Mouse (Mus musculus): ENCODE data around the gene Trmt2b. TPM values are rescaled to one million over a fixed set of nuclear protein-coding genes. Genes with fewer than 3 reads are reported as not detected.

Gene Trmt2b
- polyA plus RNA-seq, 1 experiment = 8.0 TPM

GRCm38 (mm10) chrX:134233048-134233447 is 43.7 kb downstream of the Trmt2b start:
- H3K36me3 ChIP-seq (ENCODE audit: control insufficient read depth, insufficient read depth) = no peaks in the 10 kb centered on the region
- no peaks in the 10 kb centered on the region for H3K79me2 ChIP-seq (ENCODE audit: control insufficient read depth, insufficient read depth)
- TF ChIP-seq E2F4 (IDR thresholded peaks at IDR 0.05; ENCODE audit: insufficient read depth) (no peak), MYOD1 (IDR thresholded peaks at IDR 0.05; ENCODE audit: control insufficient read depth in 1 of 3, insufficient read length in 2 of 3, low read depth in 2 of 3) (no peak), TCF12 (IDR thresholded peaks at IDR 0.05; ENCODE audit: insufficient read depth, poor library complexity, severe bottlenecking) (no peak), TCF3 (IDR thresholded peaks at IDR 0.05; ENCODE audit: insufficient read length, low read depth) (no peak), CEBPB (IDR thresholded peaks at IDR 0.05; ENCODE audit: insufficient read depth, poor library complexity, severe bottlenecking) (no peak), MYOG (IDR thresholded peaks at IDR 0.05; ENCODE audit: control insufficient read depth in 1 of 3, insufficient read depth in 1 of 3, insufficient read length in 2 of 3, low read depth in 2 of 3) (no peak), POLR2AphosphoS2 (IDR thresholded peaks at IDR 0.05; ENCODE audit: insufficient read length, low read depth) (no peak), REST (IDR thresholded peaks at IDR 0.05; ENCODE audit: insufficient read depth, insufficient read length) (no peak), USF1 (IDR thresholded peaks at IDR 0.05; ENCODE audit: low read depth) (no peak)
- H3K4me3 ChIP-seq = no peak overlapping the region
- H3K4me2 ChIP-seq (ENCODE audit: low read depth) = no peak overlapping the region
- no peaks in the 10 kb centered on the region for H3K27me3 ChIP-seq (ENCODE audit: control insufficient read depth, insufficient read depth, insufficient read length)
- H3ac ChIP-seq (ENCODE audit: control insufficient read depth, insufficient read length) = no peak overlapping the region

- Histone ChIP-seq H3K27me3 (ENCODE audit: control insufficient read depth, insufficient read depth, insufficient read length) (no peaks in the 10 kb centered on the region), H3K36me3 (ENCODE audit: control insufficient read depth, insufficient read depth) (no peaks in the 10 kb centered on the region), H3K79me2 (ENCODE audit: control insufficient read depth, insufficient read depth) (no peaks in the 10 kb centered on the region), H3K4me3 (no peak within 1 kb of the TSS), H3K4me2 (ENCODE audit: low read depth) (no peak within 1 kb of the TSS), H3ac (ENCODE audit: control insufficient read depth, insufficient read length) (no peak within 1 kb of the TSS)
- TF ChIP-seq TCF3 (IDR thresholded peaks at IDR 0.05; ENCODE audit: insufficient read length, low read depth) (no peak), MYOG (IDR thresholded peaks at IDR 0.05; ENCODE audit: control insufficient read depth in 1 of 3, insufficient read depth in 1 of 3, insufficient read length in 2 of 3, low read depth in 2 of 3) (no peak), E2F4 (IDR thresholded peaks at IDR 0.05; ENCODE audit: insufficient read depth) (no peak), POLR2A (IDR thresholded peaks at IDR 0.05; ENCODE audit: insufficient read length, low read depth) (no peak), POLR2AphosphoS2 (IDR thresholded peaks at IDR 0.05; ENCODE audit: insufficient read length, low read depth) (no peak), MAX (IDR thresholded peaks at IDR 0.05; ENCODE audit: low read depth) (no peak), MYOD1 (IDR thresholded peaks at IDR 0.05; ENCODE audit: control insufficient read depth in 1 of 3, insufficient read length in 2 of 3, low read depth in 2 of 3) (no peak), SRF (IDR thresholded peaks at IDR 0.05; ENCODE audit: control insufficient read depth, insufficient read length, low read depth) (no peak), CEBPB (IDR thresholded peaks at IDR 0.05; ENCODE audit: insufficient read depth, poor library complexity, severe bottlenecking) (no peak), USF1 (IDR thresholded peaks at IDR 0.05; ENCODE audit: low read depth) (no peak), REST (IDR thresholded peaks at IDR 0.05; ENCODE audit: insufficient read depth, insufficient read length) (no peak), TCF12 (IDR thresholded peaks at IDR 0.05; ENCODE audit: insufficient read depth, poor library complexity, severe bottlenecking) (no peak)
These were observed 54.9 kb downstream of the Trmt2b start, which contains the start of gene Nox1 for GRCm38 (mm10) chrX:134221856-134222255. TSS of gene Nox1 (minus strand) at chrX:134221956.

GRCm38 (mm10) chrX:134220618-134221017 is 56.2 kb downstream of the Trmt2b start:
- H3ac ChIP-seq (ENCODE audit: control insufficient read depth, insufficient read length) = no peak overlapping the region
- H3K4me3 ChIP-seq = no peak overlapping the region
- H3K4me2 ChIP-seq (ENCODE audit: low read depth) = no peak overlapping the region
- TF ChIP-seq USF1 (IDR thresholded peaks at IDR 0.05; ENCODE audit: low read depth) = no peak
- no peak for TF ChIP-seq POLR2A (IDR thresholded peaks at IDR 0.05; ENCODE audit: insufficient read length, low read depth)
- TF ChIP-seq REST (IDR thresholded peaks at IDR 0.05; ENCODE audit: insufficient read depth, insufficient read length) = no peak
- TF ChIP-seq TCF3 (IDR thresholded peaks at IDR 0.05; ENCODE audit: insufficient read length, low read depth) = no peak
- no peak for TF ChIP-seq E2F4 (IDR thresholded peaks at IDR 0.05; ENCODE audit: insufficient read depth)
- no peak for TF ChIP-seq MYOG (IDR thresholded peaks at IDR 0.05; ENCODE audit: control insufficient read depth in 1 of 3, insufficient read depth in 1 of 3, insufficient read length in 2 of 3, low read depth in 2 of 3)
- TF ChIP-seq SRF (IDR thresholded peaks at IDR 0.05; ENCODE audit: control insufficient read depth, insufficient read length, low read depth) = no peak
- no peak for TF ChIP-seq TCF12 (IDR thresholded peaks at IDR 0.05; ENCODE audit: insufficient read depth, poor library complexity, severe bottlenecking)
- no peak for TF ChIP-seq POLR2AphosphoS2 (IDR thresholded peaks at IDR 0.05; ENCODE audit: insufficient read length, low read depth)
- no peaks in the 10 kb centered on the region for H3K36me3 ChIP-seq (ENCODE audit: control insufficient read depth, insufficient read depth)
- no peaks in the 10 kb centered on the region for H3K79me2 ChIP-seq (ENCODE audit: control insufficient read depth, insufficient read depth)
- H3K27me3 ChIP-seq (ENCODE audit: control insufficient read depth, insufficient read depth, insufficient read length) = no peaks in the 10 kb centered on the region

- Histone ChIP-seq H3K36me3 (ENCODE audit: control insufficient read depth, insufficient read depth) (no peaks in the 10 kb centered on the region), H3K27me3 (ENCODE audit: control insufficient read depth, insufficient read depth, insufficient read length) (no peaks in the 10 kb centered on the region), H3K4me2 (ENCODE audit: low read depth) (no peak overlapping the region), H3K4me3 (no peak overlapping the region), H3K79me2 (ENCODE audit: control insufficient read depth, insufficient read depth) (no peaks in the 10 kb centered on the region), H3ac (ENCODE audit: control insufficient read depth, insufficient read length) (no peak overlapping the region)
- TF ChIP-seq TCF12 (IDR thresholded peaks at IDR 0.05; ENCODE audit: insufficient read depth, poor library complexity, severe bottlenecking) (no peak), POLR2A (IDR thresholded peaks at IDR 0.05; ENCODE audit: insufficient read length, low read depth) (no peak), SRF (IDR thresholded peaks at IDR 0.05; ENCODE audit: control insufficient read depth, insufficient read length, low read depth) (no peak), POLR2AphosphoS2 (IDR thresholded peaks at IDR 0.05; ENCODE audit: insufficient read length, low read depth) (no peak), E2F4 (IDR thresholded peaks at IDR 0.05; ENCODE audit: insufficient read depth) (no peak)
These were observed 58.6 kb downstream of the Trmt2b start for GRCm38 (mm10) chrX:134218161-134218560.

GRCm38 (mm10) chrX:134211151-134211642 is 65.6 kb downstream of the Trmt2b start:
- Histone ChIP-seq H3ac (ENCODE audit: control insufficient read depth, insufficient read length) (no peak overlapping the region), H3K79me2 (ENCODE audit: control insufficient read depth, insufficient read depth) (no peaks in the 10 kb centered on the region), H3K4me2 (ENCODE audit: low read depth) (no peak overlapping the region), H3K4me3 (no peak overlapping the region), H3K36me3 (ENCODE audit: control insufficient read depth, insufficient read depth) (no peaks in the 10 kb centered on the region), H3K27me3 (ENCODE audit: control insufficient read depth, insufficient read depth, insufficient read length) (no peaks in the 10 kb centered on the region)
- TF ChIP-seq USF1 (IDR thresholded peaks at IDR 0.05; ENCODE audit: low read depth) (no peak), REST (IDR thresholded peaks at IDR 0.05; ENCODE audit: insufficient read depth, insufficient read length) (no peak), E2F4 (IDR thresholded peaks at IDR 0.05; ENCODE audit: insufficient read depth) (no peak), SRF (IDR thresholded peaks at IDR 0.05; ENCODE audit: control insufficient read depth, insufficient read length, low read depth) (no peak), POLR2AphosphoS2 (IDR thresholded peaks at IDR 0.05; ENCODE audit: insufficient read length, low read depth) (no peak), MYOD1 (IDR thresholded peaks at IDR 0.05; ENCODE audit: control insufficient read depth in 1 of 3, insufficient read length in 2 of 3, low read depth in 2 of 3) (no peak), MAX (IDR thresholded peaks at IDR 0.05; ENCODE audit: low read depth) (no peak), TCF3 (IDR thresholded peaks at IDR 0.05; ENCODE audit: insufficient read length, low read depth) (no peak), MYOG (IDR thresholded peaks at IDR 0.05; ENCODE audit: control insufficient read depth in 1 of 3, insufficient read depth in 1 of 3, insufficient read length in 2 of 3, low read depth in 2 of 3) (no peak), TCF12 (IDR thresholded peaks at IDR 0.05; ENCODE audit: insufficient read depth, poor library complexity, severe bottlenecking) (no peak), CEBPB (IDR thresholded peaks at IDR 0.05; ENCODE audit: insufficient read depth, poor library complexity, severe bottlenecking) (no peak), POLR2A (IDR thresholded peaks at IDR 0.05; ENCODE audit: insufficient read length, low read depth) (no peak)

Data from myocyte (in vitro differentiated cells).